Mouse (Mus musculus): ENCODE results near the gene Cypt2.
"Not testable (repeated sequence)": the region's sequence is repeated elsewhere in the genome, so short reads cannot be mapped to it uniquely, and the experiment has no call there.

Cypt2 gene

DNA sequence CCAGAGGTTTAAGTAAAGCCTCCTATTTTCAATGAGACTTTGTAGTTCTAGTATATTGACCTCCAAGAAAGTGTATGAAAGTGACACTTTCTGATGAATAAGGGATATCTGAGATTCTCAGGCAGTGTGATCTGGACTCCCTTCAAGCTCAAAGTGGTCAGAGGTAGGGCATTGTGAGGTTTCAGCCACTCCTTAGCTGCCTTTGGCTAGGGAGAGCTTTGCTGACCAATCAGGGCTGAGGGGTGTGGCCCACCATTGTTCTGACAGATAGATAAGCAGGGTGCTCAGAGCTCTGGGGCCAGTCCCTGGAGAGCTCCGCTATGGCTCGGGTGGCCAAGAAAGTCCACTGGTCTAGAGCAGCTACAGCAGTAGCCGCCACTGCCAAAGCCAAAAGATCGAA, at the start of gene Cypt2:
TSS of gene Cypt2 (plus strand) at position 301 of the 400 bp plus-strand sequence.
- not testable (repeated sequence) for DNase-seq (ENCODE audit: low spot score)

DNA sequence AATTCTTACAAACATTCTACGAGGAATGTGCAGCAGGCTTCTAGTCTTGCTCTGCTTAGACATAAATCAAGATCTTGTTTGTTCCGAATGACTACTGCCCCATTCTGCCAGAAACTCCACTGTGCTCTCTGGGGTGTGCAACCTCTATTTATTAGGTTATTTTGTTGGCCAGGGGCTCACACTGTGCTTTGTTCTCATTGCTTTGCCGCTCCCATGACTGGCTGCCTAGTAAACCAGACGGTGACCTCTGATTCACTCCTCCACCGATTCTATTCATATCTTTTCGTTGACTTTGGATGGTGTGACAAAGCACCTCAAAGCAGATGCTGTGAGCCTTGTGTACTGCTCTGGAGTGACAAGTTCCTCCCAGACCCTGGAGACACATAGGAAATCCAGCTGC, 46.7 kb downstream of the Cypt2 start:
- DNase-seq (ENCODE audit: low spot score): no peak
